Mouse (Mus musculus): ENCODE measurements around the gene Ssbp3.

The Ssbp3 gene

GRCm38 (mm10) chr4:106959506-106960302 is 49.2 kb downstream of the Ssbp3 start:
- DNase-seq (ENCODE audit: low spot score): no peak

- no peak for DNase-seq (ENCODE audit: low spot score)
Observed at GRCm38 (mm10) chr4:106960476-106960875, 50.0 kb downstream of the Ssbp3 start.

GRCm38 (mm10) chr4:106961321-106961720 is 50.8 kb downstream of the Ssbp3 start:
- no peak for DNase-seq (ENCODE audit: low spot score)

GRCm38 (mm10) chr4:106964356-106964755 is 53.9 kb downstream of the Ssbp3 start:
- no peak for DNase-seq (ENCODE audit: low spot score)

GRCm38 (mm10) chr4:106964996-106965395 is 54.5 kb downstream of the Ssbp3 start:
- DNase-seq (ENCODE audit: low spot score): no peak

GRCm38 (mm10) chr4:106966443-106966842 is 55.9 kb downstream of the Ssbp3 start:
- DNase-seq (ENCODE audit: low spot score): no peak

- DNase-seq (ENCODE audit: low spot score): no peak
Observed at GRCm38 (mm10) chr4:106968910-106969309, 58.4 kb downstream of the Ssbp3 start.

GRCm38 (mm10) chr4:106970786-106971185 is 60.3 kb downstream of the Ssbp3 start:
- DNase-seq (ENCODE audit: low spot score): no peak

- DNase-seq (ENCODE audit: low spot score): no peak
Observed at GRCm38 (mm10) chr4:106972061-106972460, 61.6 kb downstream of the Ssbp3 start.

GRCm38 (mm10) chr4:106972461-106973384 is 62.2 kb downstream of the Ssbp3 start:
- DNase-seq (ENCODE audit: low spot score): no peak

- no peak for DNase-seq (ENCODE audit: low spot score)
Observed at GRCm38 (mm10) chr4:106975324-106975723, 64.8 kb downstream of the Ssbp3 start.

GRCm38 (mm10) chr4:106975890-106976289 is 65.4 kb downstream of the Ssbp3 start:
- no peak for DNase-seq (ENCODE audit: low spot score)

- no peak for DNase-seq (ENCODE audit: low spot score)
Observed at GRCm38 (mm10) chr4:106976576-106976975, 66.1 kb downstream of the Ssbp3 start.

GRCm38 (mm10) chr4:106977218-106977651 is 66.7 kb downstream of the Ssbp3 start:
- DNase-seq (ENCODE audit: low spot score): no peak

GRCm38 (mm10) chr4:106978376-106978775 is 67.9 kb downstream of the Ssbp3 start:
- DNase-seq (ENCODE audit: low spot score): no peak

GRCm38 (mm10) chr4:106980669-106981068 is 70.2 kb downstream of the Ssbp3 start:
- no peak for DNase-seq (ENCODE audit: low spot score)

- DNase-seq (ENCODE audit: low spot score): no peak
Observed at GRCm38 (mm10) chr4:106981385-106982103, 71.0 kb downstream of the Ssbp3 start.

- no peak for DNase-seq (ENCODE audit: low spot score)
Observed at GRCm38 (mm10) chr4:106982344-106983121, 72.0 kb downstream of the Ssbp3 start.

GRCm38 (mm10) chr4:106983908-106984515 is 73.5 kb downstream of the Ssbp3 start:
- DNase-seq (ENCODE audit: low spot score): no peak

GRCm38 (mm10) chr4:106985289-106985688 is 74.8 kb downstream of the Ssbp3 start:
- peak; percentile 27 for DNase-seq (ENCODE audit: low spot score)

All from retina, embryonic 14.5 days (tissue).